Mouse (Mus musculus): ENCODE results near the gene Tmem150c.

GRCm38 (mm10) chr5:100049904-100050303, 109.7 kb downstream of the Tmem150c start:
- TF ChIP-seq CTCF (IDR thresholded peaks at IDR 0.05; ENCODE audit: borderline replicate concordance, extremely low read depth, insufficient read depth, insufficient read length): no peak
- no peak for TF ChIP-seq POLR2A (IDR thresholded peaks at IDR 0.05; ENCODE audit: borderline replicate concordance, extremely low read depth, insufficient read depth, insufficient read length, poor library complexity, severe bottlenecking)

Data from brain, embryonic 14.5 days (tissue).